Mouse (Mus musculus) liver, embryonic 14.5 days (tissue): Measurements from ENCODE around the gene Pygl.

Experiments used
- CTCF ChIP-seq: IDR thresholded peaks from 2 replicates; pipeline ENCODE4 v1.5.1; 2016; ENCODE audit warnings: antibody characterized with exemption, low read depth, control low read depth
- EP300 ChIP-seq: IDR thresholded peaks from 2 replicates; pipeline ENCODE4 v1.6.1; 2016; ENCODE audit warnings: antibody characterized with exemption, low read depth

DNA sequence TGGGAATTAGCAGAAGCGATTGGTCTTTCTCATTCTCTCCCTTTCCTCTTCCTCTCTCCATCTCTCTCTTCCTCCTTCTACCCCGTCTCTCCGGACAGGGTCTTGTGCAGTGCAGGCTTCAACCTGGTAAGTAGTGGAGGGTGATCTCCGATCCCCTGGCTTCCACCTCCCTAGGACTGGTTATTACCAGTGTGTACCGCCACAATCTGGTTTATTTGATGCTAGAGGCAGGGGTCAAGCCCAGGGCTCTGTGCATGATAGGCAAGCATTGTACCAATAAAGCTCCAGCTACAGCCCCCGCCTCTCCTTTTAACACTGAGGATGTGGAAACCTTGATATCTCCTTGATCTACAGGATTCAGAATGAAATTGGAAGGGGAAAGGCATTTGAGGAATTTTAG is 17.7 kb downstream of the Pygl start:
- TF ChIP-seq CTCF, result no peak
- no peak for TF ChIP-seq EP300
